12 mouse cellular contexts compared by ENCODE assay signal in the genomic region with DNA sequence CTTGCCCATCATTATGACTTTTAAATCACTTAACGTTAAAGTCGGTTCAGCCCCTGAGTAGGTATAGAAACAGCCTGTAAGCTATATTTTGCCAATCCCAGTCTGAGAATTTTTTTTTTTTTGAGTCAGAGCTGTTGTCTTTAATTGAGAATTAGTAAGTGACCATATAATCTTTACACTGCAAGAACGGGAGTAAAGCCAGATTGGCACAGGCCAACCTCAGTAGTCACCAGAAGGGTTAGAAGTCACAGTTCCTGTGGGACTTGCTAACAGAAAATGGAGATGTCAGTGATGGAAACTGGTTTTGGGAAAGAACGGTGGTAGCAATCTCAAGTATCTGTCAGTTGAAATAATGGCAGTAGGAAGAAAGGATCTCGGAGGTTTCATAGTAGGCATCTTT. TPM values are rescaled to one million over a fixed set of nuclear protein-coding genes. Genes with fewer than 3 reads are reported as not detected.
A peak's percentile ranks its signal among the peaks of the same experiment; 100 is the strongest.
DNase-seq lines count a peak whose midpoint lies in the region; ATAC-seq and TF ChIP-seq lines count a peak whose summit lies in the region.
"Had no signal": no experiment of that assay in that cellular context is flagged by ENCODE, and none has a peak within 500 bp of the region (broad histone marks: within the 10 kb centered on the region; RNA-seq: fewer than 3 reads in every experiment).

No protein-coding gene starts in this region.

- no peak for DNase-seq in heart, adult 8-10 months (ENCODE audit: low spot score)
- DNase-seq in CH12.LX (ENCODE audit: extremely low read depth) = no peak
- no peak for DNase-seq in liver, embryonic 11.5 days (ENCODE audit: low spot score)
- DNase-seq in left cerebral cortex, postnatal 36 days (ENCODE audit: low spot score in 2 of 2) = no peak
- DNase-seq in gastrocnemius, postnatal 10 days = no peak
- no peak for DNase-seq in lung, postnatal 25 days (ENCODE audit: low spot score)
- DNase-seq: gastrocnemius, adult 2 months; kidney, postnatal 14 days; right cerebral cortex, postnatal 4 days had no signal

- no peak for ATAC-seq in heart, embryonic 12.5 days (ENCODE audit: insufficient number of reproducible peaks, low FRiP score)
- ATAC-seq in embryonic facial prominence, embryonic 12.5 days (ENCODE audit: insufficient number of reproducible peaks, insufficient read depth, low FRiP score, low TSS enrichment) = no peak
- ATAC-seq in liver, embryonic 11.5 days (replicated peaks; ENCODE audit: low FRiP score) = no peak

- 85% methylated on average over 5 of the region's 5 CpGs for WGBS in heart, embryonic 12.5 days
- WGBS in embryonic facial prominence, embryonic 12.5 days = 76% methylated on average over 5 of the region's 5 CpGs
- 85% methylated on average over 5 of the region's 5 CpGs for WGBS in liver, embryonic 11.5 days

- dilution Hi-C loops in CH12.LX (cut with MboI; ENCODE audit: extremely low pct_ligation_motif_present, extremely low pct_unique_long_range_greater_than_20kb, low sequenced_read_pairs) = no loop called here

- no peak overlapping the region for H3K9ac ChIP-seq in heart, embryonic 12.5 days
- H3K9ac ChIP-seq in CH12.LX (ENCODE audit: insufficient read depth, low read depth) = 0 out of 2 replicates have a peak overlapping the region, but pooled peaks have one; percentile 88
- 0 out of 2 replicates have a peak overlapping the region, but pooled peaks have one; percentile 76 for H3K9ac ChIP-seq in embryonic facial prominence, embryonic 12.5 days
- H3K9ac ChIP-seq in liver, embryonic 11.5 days (ENCODE audit: low read depth, low read length) = no peak overlapping the region

- no peaks in the 10 kb centered on the region for H3K27me3 ChIP-seq in heart, embryonic 12.5 days (replicated peaks)
- no peaks in the 10 kb centered on the region for H3K27me3 ChIP-seq in CH12.LX (replicated peaks)
- no peaks in the 10 kb centered on the region for H3K27me3 ChIP-seq in embryonic facial prominence, embryonic 12.5 days
- no peaks in the 10 kb centered on the region for H3K27me3 ChIP-seq in liver, embryonic 11.5 days (replicated peaks; ENCODE audit: control insufficient read depth, insufficient read depth, low read length)

- no peak for TF ChIP-seq RAD21 in CH12.LX (IDR thresholded peaks at IDR 0.05; ENCODE audit: low read depth, low read length)

- H3K9me3 ChIP-seq in heart, embryonic 12.5 days (replicated peaks) = no peaks in the 10 kb centered on the region
- no peaks in the 10 kb centered on the region for H3K9me3 ChIP-seq in CH12.LX (replicated peaks; ENCODE audit: low read length)
- no peaks in the 10 kb centered on the region for H3K9me3 ChIP-seq in embryonic facial prominence, embryonic 12.5 days
- no peaks in the 10 kb centered on the region for H3K9me3 ChIP-seq in liver, embryonic 11.5 days (ENCODE audit: control insufficient read depth, low read length)
- H3K9me3 ChIP-seq: G1E had no signal

- in situ Hi-C loops in CH12.LX (cut with MboI; ENCODE audit: low pct_ligation_motif_present, low pct_unique_long_range_greater_than_20kb, low sequenced_read_pairs) = no loop called here

- intact Hi-C loops in left cerebral cortex, postnatal 36 days (cut with DNase I) = no loop called here

- H3K4me1 ChIP-seq in heart, embryonic 12.5 days (replicated peaks) = peaks cover 12% of the 10 kb centered on the region
- H3K4me1 ChIP-seq in CH12.LX (ENCODE audit: control insufficient read depth in 1 of 2, insufficient read depth in 2 of 2) = peaks cover 0 to 27% of the 10 kb centered on the region in 2 experiments; a peak in 3 of 4 replicates
- H3K4me1 ChIP-seq in embryonic facial prominence, embryonic 12.5 days = peaks cover 9% of the 10 kb centered on the region
- peaks cover 8% of the 10 kb centered on the region; the same call in 1 of the 2 replicates for H3K4me1 ChIP-seq in liver, embryonic 11.5 days (replicated peaks; ENCODE audit: control insufficient read depth, insufficient read depth, low read length)

- peak overlapping the region; percentile 79 for H3K4me2 ChIP-seq in heart, embryonic 12.5 days
- peak overlapping the region; percentile 72 for H3K4me2 ChIP-seq in CH12.LX (ENCODE audit: insufficient read depth, low read depth, poor library complexity, severe bottlenecking)
- peak overlapping the region; percentile 62; the same call in 1 of the 2 replicates for H3K4me2 ChIP-seq in embryonic facial prominence, embryonic 12.5 days (replicated peaks)
- H3K4me2 ChIP-seq in liver, embryonic 11.5 days = peak overlapping the region; percentile 87

- H3K79me2 ChIP-seq in CH12.LX (replicated peaks; ENCODE audit: control insufficient read depth, extremely low read depth, insufficient read depth, poor library complexity, severe bottlenecking) = peaks cover 20% of the 10 kb centered on the region

- no peak overlapping the region for H3K27ac ChIP-seq in heart, embryonic 12.5 days (ENCODE audit: poor library complexity, severe bottlenecking)
- no peak overlapping the region for H3K27ac ChIP-seq in CH12.LX (ENCODE audit: insufficient read depth, low read depth)
- no peak overlapping the region for H3K27ac ChIP-seq in embryonic facial prominence, embryonic 12.5 days
- no peak overlapping the region for H3K27ac ChIP-seq in liver, embryonic 11.5 days (ENCODE audit: low read depth, low read length)

- no peak for TF ChIP-seq CTCF in CH12.LX (conservative IDR thresholded peaks at IDR 0.05 in 1 of 2, IDR thresholded peaks at IDR 0.05 in 1 of 2; ENCODE audit: low read depth in 2 of 2, low read length in 2 of 2)

- H3K4me3 ChIP-seq in heart, embryonic 12.5 days = no peak overlapping the region
- H3K4me3 ChIP-seq in CH12.LX (replicated peaks in 1 of 3; ENCODE audit: low read depth in 2 of 3, low read length in 2 of 3, poor library complexity in 1 of 3) = peak overlapping the region in 2 of 3 experiments; percentile 67 to 98
- H3K4me3 ChIP-seq in embryonic facial prominence, embryonic 12.5 days = no peak overlapping the region
- H3K4me3 ChIP-seq in liver, embryonic 11.5 days (ENCODE audit: low read depth, low read length) = peak overlapping the region; percentile 69; the same call in 1 of the 2 replicates

- TF ChIP-seq POLR2A in CH12.LX (IDR thresholded peaks at IDR 0.05; ENCODE audit: low read depth, low read length) = no peak

- TF ChIP-seq EP300 in CH12.LX (IDR thresholded peaks at IDR 0.05; ENCODE audit: low read length) = no peak

- H3K36me3 ChIP-seq in heart, embryonic 12.5 days = peaks cover 2% of the 10 kb centered on the region; the same call in 1 of the 2 replicates
- H3K36me3 ChIP-seq in CH12.LX (replicated peaks in 1 of 2; ENCODE audit: control insufficient read depth in 1 of 2, insufficient read depth in 1 of 2, low read length in 1 of 2) = peaks cover 0 to 2% of the 10 kb centered on the region in 2 experiments
- no peaks in the 10 kb centered on the region for H3K36me3 ChIP-seq in embryonic facial prominence, embryonic 12.5 days
- no peaks in the 10 kb centered on the region for H3K36me3 ChIP-seq in liver, embryonic 11.5 days (ENCODE audit: control insufficient read depth, insufficient read depth, low read length)

TF ChIP-seq in CH12.LX, 34 proteins besides CTCF, POLR2A, EP300 and RAD21:
- TF ChIP-seq JUND (conservative IDR thresholded peaks at IDR 0.05; ENCODE audit: low read depth, low read length) (no peak), UBTF (IDR thresholded peaks at IDR 0.05; ENCODE audit: low read depth, low read length) (no peak), CHD1 (IDR thresholded peaks at IDR 0.05; ENCODE audit: low read depth, low read length) (no peak; the same call in 1 of the 2 replicates), HCFC1 (IDR thresholded peaks at IDR 0.05; ENCODE audit: low read depth, low read length) (no peak), RCOR1 (conservative IDR thresholded peaks at IDR 0.05; ENCODE audit: low read depth, low read length) (no peak), MEF2A (IDR thresholded peaks at IDR 0.05; ENCODE audit: borderline replicate concordance, low read depth, low read length) (no peak), MXI1 (IDR thresholded peaks at IDR 0.05; ENCODE audit: low read depth, low read length) (no peak), USF2 (conservative IDR thresholded peaks at IDR 0.05; ENCODE audit: low read depth, low read length) (no peak), USF1 (IDR thresholded peaks at IDR 0.05; ENCODE audit: low read depth, low read length) (no peak), MAX (IDR thresholded peaks at IDR 0.05; ENCODE audit: low read length) (no peak), ZC3H11A (IDR thresholded peaks at IDR 0.05; ENCODE audit: low read depth, low read length) (no peak), TBP (conservative IDR thresholded peaks at IDR 0.05; ENCODE audit: low read depth, low read length) (no peak), IRF4 (IDR thresholded peaks at IDR 0.05; ENCODE audit: low read depth, low read length) (no peak), MYC (IDR thresholded peaks at IDR 0.05; ENCODE audit: low read depth, low read length) (no peak), NRF1 (IDR thresholded peaks at IDR 0.05; ENCODE audit: low read depth, low read length) (no peak), PAX5 (IDR thresholded peaks at IDR 0.05; ENCODE audit: low read length) (no peak), ZMIZ1 (IDR thresholded peaks at IDR 0.05; ENCODE audit: low read depth, low read length) (no peak), SMC3 (IDR thresholded peaks at IDR 0.05; ENCODE audit: low read depth, low read length) (no peak), ZKSCAN1 (IDR thresholded peaks at IDR 0.05; ENCODE audit: borderline replicate concordance, low read depth, low read length) (no peak), SIN3A (IDR thresholded peaks at IDR 0.05; ENCODE audit: low read length) (no peak)

RNA-seq across cellular contexts. Expression of a gene that starts 1.6 kb away (rescaled TPM):
- polyA plus RNA-seq in heart, embryonic 12.5 days (2016; fragmentation: Nextera tagmentation; extraction: Ambion mirVana) = 56.4 and 59.2 TPM in 2 replicates
- total RNA-seq in heart, adult 8-10 months (2022) = 10 to 100 TPM; 33.9 to 36.7 (median 34.6) TPM
- total RNA-seq in CH12.LX (2012; rRNA removed) (18.5 and 21.8 TPM in 2 replicates), CH12.LX (2014; rRNA removed) (31.6 and 33.6 TPM in 2 replicates)
- polyA plus RNA-seq in CH12.LX (2012; ENCODE audit: insufficient read length, low read depth) = 50.3 and 50.4 TPM in 2 replicates
- polyA plus RNA-seq in embryonic facial prominence, embryonic 12.5 days (2016; fragmentation: Nextera tagmentation; extraction: Ambion mirVana) = 50.3 and 50.8 TPM in 2 replicates
- polyA plus RNA-seq in liver, embryonic 11.5 days (2014; fragmentation: Nextera tagmentation; extraction: Ambion mirVana) = 28.3 and 29.4 TPM in 2 replicates
- total RNA-seq in left cerebral cortex, postnatal 36 days (2021) = 10 to 100 TPM; 59.3 to 59.9 TPM
- total RNA-seq in gastrocnemius, postnatal 10 days (2021) = 10 to 100 TPM; 31.2 to 36.9 TPM

Comparison
In these comparisons a context has a peak if more than half of its experiments do, and no peak if none do; other contexts are left out.
1. H3K4me3 ChIP-seq: peak in CH12.LX (2 of 3) and liver, embryonic 11.5 days (single experiment); none in heart, embryonic 12.5 days (single experiment) and embryonic facial prominence, embryonic 12.5 days (single experiment).
2. H3K9ac ChIP-seq: peak in CH12.LX (single experiment) and embryonic facial prominence, embryonic 12.5 days (single experiment); none in heart, embryonic 12.5 days (single experiment) and liver, embryonic 11.5 days (single experiment).
3. Peak in every context shown above with its lines, with median percentiles within 50 percentile points of each other: H3K4me2 ChIP-seq.